8 mouse cellular contexts compared by ENCODE assay signal in genomic region chr10:128747646-128748251, GRCm38 (mm10). TPM values are rescaled to one million over a fixed set of nuclear protein-coding genes. Genes with fewer than 3 reads are reported as not detected.
DNase-seq lines count a peak whose midpoint lies in the region; ATAC-seq and TF ChIP-seq lines count a peak whose summit lies in the region.

Gene Pym1, plus strand, starts transcription at chr10:128747889.

- peak within 1 kb of the TSS; percentile 76 for H3K4me3 ChIP-seq in hindbrain, embryonic 13.5 days

- peak within 1 kb of the TSS; percentile 95 for H3K27ac ChIP-seq in hindbrain, embryonic 13.5 days

- H3K27me3 ChIP-seq in Patski: no peaks in the 10 kb centered on the region
- H3K27me3 ChIP-seq in hindbrain, embryonic 13.5 days: peaks cover 40% of the 10 kb centered on the region

- under 1% methylated on average over 36 of the region's 36 CpGs for WGBS in hindbrain, embryonic 13.5 days

- peaks cover under 1% of the 10 kb centered on the region; the same call in 1 of the 2 replicates for H3K36me3 ChIP-seq in hindbrain, embryonic 13.5 days

- POLR2A ChIA-PET in Patski (lab: Charles Lee): interaction anchor here (1.1 to 1.2 kb wide), 2 partner anchors 52 to 148 kb away, joined by 4 read pairs; no protein-coding TSS in a partner anchor

- ATAC-seq in Patski: peak; percentile 65
- ATAC-seq in hindbrain, embryonic 13.5 days (ENCODE audit: low FRiP score): no peak; the same call in none of the 2 replicates

- peaks cover 47% of the 10 kb centered on the region for H3K4me1 ChIP-seq in hindbrain, embryonic 13.5 days (replicated peaks)

- H3K4me2 ChIP-seq in hindbrain, embryonic 13.5 days: peak within 1 kb of the TSS; percentile 92

- TF ChIP-seq CTCF in Patski (IDR thresholded peaks at IDR 0.05): no peak

- in situ Hi-C loops in Patski (cut with MboI; ENCODE audit: low pct_unique_long_range_greater_than_20kb): no loop called here

- no peaks in the 10 kb centered on the region for H3K9me3 ChIP-seq in hindbrain, embryonic 13.5 days

- DNase-seq in Patski (ENCODE audit: low read depth, low spot score): no peak
- DNase-seq in cerebellum, adult 9-10 months: peak; percentile 74
- peak; percentile 48 to 53 for DNase-seq in frontal cortex, postnatal 10 days (ENCODE audit: low spot score in 2 of 2)
- peak; percentile 42 to 43 for DNase-seq in layer of hippocampus, postnatal 25 days (ENCODE audit: extremely low spot score in 1 of 2, low spot score in 1 of 2)
- DNase-seq in lung, postnatal 14 days: peak; percentile 79
- peak; percentile 77 for DNase-seq in ovary, postnatal 36 days (ENCODE audit: low spot score)
- DNase-seq in urinary bladder, postnatal 14 days (ENCODE audit: low spot score): peak; percentile 86

- peak within 1 kb of the TSS; percentile 88 for H3K9ac ChIP-seq in hindbrain, embryonic 13.5 days

- CTCF ChIA-PET in Patski (lab: Charles Lee): interaction anchor here (1.2 kb wide), 2 partner anchors 16 to 17 kb away, joined by 3 read pairs; no protein-coding TSS in a partner anchor

RNA-seq across cellular contexts. Expression of gene Pym1, which starts in this region (rescaled TPM):
- polyA plus RNA-seq in Patski (2021): 37.8 TPM
- polyA plus RNA-seq in hindbrain, embryonic 13.5 days (2015; fragmentation: Nextera tagmentation; extraction: Ambion mirVana): 46.5 and 50.0 TPM in 2 replicates
- 10 to 100 TPM; 25.1 to 26.3 TPM for total RNA-seq in layer of hippocampus, postnatal 25 days (2021)
